Mouse (Mus musculus) forebrain, embryonic 13.5 days (tissue): Measurements from ENCODE around the gene 4930524B15Rik. TPM values are rescaled to one million over a fixed set of nuclear protein-coding genes. Genes with fewer than 3 reads are reported as not detected.

Experiments
- ATAC-seq: fragments of 200-750 bp; cut with Nextera tagmentation; 2 replicates; pipeline ENCODE4 v1.8.0; 2017
- H3K27ac ChIP-seq: fragments of 300-500 bp; sonication (generic); 2 replicates; pipeline ENCODE4 v1.5.1; 2015; ENCODE audit warnings: inconsistent platforms, mild to moderate bottlenecking, moderate library complexity
- H3K27me3 ChIP-seq: fragments of 300-500 bp; sonication (generic); 2 replicates; pipeline ENCODE4 v1.6.1; 2015; ENCODE audit warnings: mild to moderate bottlenecking, inconsistent platforms
- H3K36me3 ChIP-seq: fragments of 300-500 bp; sonication (generic); 2 replicates; pipeline ENCODE4 v1.6.1; 2015; ENCODE audit warnings: mild to moderate bottlenecking, inconsistent platforms; ENCODE audit not compliant: poor library complexity, severe bottlenecking
- H3K4me1 ChIP-seq: fragments of 300-500 bp; sonication (generic); 2 replicates; pipeline ENCODE4 v1.6.1; 2015; ENCODE audit warnings: inconsistent platforms
- H3K4me2 ChIP-seq: fragments of 300-500 bp; sonication (generic); 2 replicates; pipeline ENCODE4 v1.6.1; 2015; ENCODE audit warnings: inconsistent platforms, mild to moderate bottlenecking, moderate library complexity
- H3K4me3 ChIP-seq: fragments of 300-500 bp; sonication (generic); 2 replicates; pipeline ENCODE4 v1.5.1; 2015; ENCODE audit warnings: mild to moderate bottlenecking, inconsistent platforms
- H3K9ac ChIP-seq: fragments of 300-500 bp; sonication (generic); 2 replicates; pipeline ENCODE4 v1.6.1; 2015; ENCODE audit warnings: mild to moderate bottlenecking, inconsistent platforms
- H3K9me3 ChIP-seq: fragments of 300-500 bp; sonication (generic); replicated peaks from 2 replicates; pipeline ENCODE4 v1.6.1; 2016; ENCODE audit warnings: inconsistent platforms
- WGBS: fragments of 180-500 bp; shearing (Covaris S2); methylation state at CpG from one replicate; pipeline ENCODE4 v1.1.7; 2015; 5-methylcytosine and 5-hydroxymethylcytosine counted together
- polyA plus RNA-seq: library from polyadenylated mRNA; unstranded; fragments of >200 nt; fragmentation: Nextera tagmentation; extraction: Ambion mirVana; gene quantifications from 2 replicates; pipeline ENCODE4 v1.2.1, GENCODE M21; 2015

The 4930524B15Rik gene
- polyA plus RNA-seq, 1 experiment from 2014 or later: 0.10 TPM

DNA sequence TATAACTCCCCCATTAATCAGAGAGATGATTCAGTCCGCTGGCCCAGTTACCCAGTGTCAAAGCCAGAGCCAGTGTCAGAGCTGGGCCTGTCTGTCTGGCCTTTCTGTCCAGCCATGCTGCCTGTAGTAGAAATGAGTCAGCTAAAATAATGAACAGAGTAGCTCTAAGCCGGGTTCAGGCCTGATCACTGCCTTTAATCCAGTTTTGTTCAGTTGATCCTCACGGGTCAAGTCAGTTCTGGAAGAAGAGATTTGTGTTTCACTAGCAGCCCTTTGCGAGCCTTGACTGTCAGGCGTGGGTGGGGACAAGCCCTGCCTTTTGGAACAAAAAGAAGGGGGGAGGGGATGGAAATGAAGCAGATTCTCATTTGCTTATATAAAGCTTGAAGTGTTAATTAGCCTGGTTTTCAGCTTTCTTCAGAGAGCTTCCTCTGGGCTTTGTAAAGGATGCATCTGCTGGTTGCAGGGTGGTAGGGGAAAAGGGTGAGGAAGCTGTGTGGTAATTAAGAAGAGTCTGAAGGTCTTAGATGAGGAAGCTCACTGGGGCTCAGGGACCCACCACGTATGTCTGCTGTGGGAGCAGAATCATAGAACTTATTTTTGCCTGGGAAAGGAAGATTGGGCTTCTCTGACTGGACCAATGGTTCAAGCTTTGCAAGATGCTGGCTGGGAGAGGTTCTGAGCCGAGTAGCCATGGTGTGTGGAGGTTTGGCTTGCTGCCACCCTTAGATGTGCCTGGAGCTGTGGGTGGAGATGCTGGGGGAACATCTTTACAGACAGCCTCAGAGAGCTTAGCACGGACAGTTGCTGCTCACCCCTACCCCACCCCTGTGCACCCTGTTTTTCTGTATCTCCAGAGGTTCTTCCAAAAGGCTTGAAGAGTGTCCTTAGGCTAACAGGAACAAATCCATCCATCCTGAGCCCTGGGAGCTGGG is 54.9 kb downstream of the 4930524B15Rik start:
- peak overlapping the region; percentile 60 for H3K9ac ChIP-seq
- peak; percentile 80 for ATAC-seq
- peaks cover 57% of the 10 kb centered on the region for H3K36me3 ChIP-seq
- no peaks in the 10 kb centered on the region for H3K9me3 ChIP-seq
- peaks cover 91% of the 10 kb centered on the region for H3K4me1 ChIP-seq
- 13% methylated on average over 8 of the region's 8 CpGs for WGBS
- no peaks in the 10 kb centered on the region for H3K27me3 ChIP-seq
- peak overlapping the region; percentile 48 for H3K4me2 ChIP-seq
- H3K4me3 ChIP-seq: no peak overlapping the region
- peak overlapping the region; percentile 96 for H3K27ac ChIP-seq

GRCm38 (mm10) chr11:32026634-32027033 is 61.2 kb downstream of the 4930524B15Rik start:
- no peaks in the 10 kb centered on the region for H3K9me3 ChIP-seq
- peaks cover 38% of the 10 kb centered on the region; the same call in 1 of the 2 replicates for H3K36me3 ChIP-seq
- peak overlapping the region; percentile 17; the same call in 1 of the 2 replicates for H3K4me2 ChIP-seq
- peak overlapping the region; percentile 82 for H3K27ac ChIP-seq
- H3K4me3 ChIP-seq: no peak overlapping the region
- H3K9ac ChIP-seq: 0 out of 2 replicates have a peak overlapping the region, but pooled peaks have one; percentile 18
- H3K4me1 ChIP-seq: peaks cover 82% of the 10 kb centered on the region
- WGBS: 65% methylated on average over 5 of the region's 5 CpGs
- no peak for ATAC-seq
- H3K27me3 ChIP-seq: no peaks in the 10 kb centered on the region

DNA sequence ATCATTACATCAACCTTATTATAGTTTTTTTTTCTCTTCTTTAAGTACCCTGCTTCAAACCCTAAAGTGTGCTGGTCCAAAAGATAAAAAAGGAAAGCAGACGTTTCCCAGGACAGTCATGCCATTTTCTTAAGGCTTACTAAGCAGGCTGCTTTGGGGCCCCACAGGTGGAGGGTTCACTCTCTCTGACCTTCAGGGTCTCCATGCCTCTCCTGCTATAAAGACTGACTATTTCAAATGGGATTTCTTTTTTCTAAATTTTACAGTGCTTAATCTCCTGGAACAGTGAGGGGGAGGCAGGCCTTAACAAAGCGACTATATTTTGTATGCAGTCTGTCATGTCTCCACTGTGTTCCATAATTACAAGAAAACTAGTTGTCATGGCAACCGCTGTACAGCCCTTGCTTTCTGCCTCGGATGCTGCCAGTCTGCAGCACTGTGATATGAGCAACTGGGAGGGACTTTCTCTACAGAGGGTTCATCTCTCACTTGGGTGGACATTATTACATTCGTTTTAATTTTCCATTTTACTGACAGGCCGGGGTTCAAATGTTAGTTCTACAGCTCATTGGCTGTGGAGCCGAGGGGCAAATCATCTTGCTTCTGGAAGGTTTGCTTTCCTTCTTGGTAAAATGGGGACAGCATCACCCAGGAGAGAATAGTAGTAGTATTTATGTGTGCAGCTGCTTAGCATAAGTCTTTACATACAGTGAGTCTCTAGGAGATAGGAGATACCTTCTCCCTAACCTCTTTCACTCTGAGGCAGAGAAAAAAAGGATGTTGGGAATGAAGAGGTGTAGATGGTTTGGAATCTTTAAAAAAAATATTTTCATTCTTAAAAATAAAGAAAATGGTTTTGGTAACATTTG is 62.3 kb downstream of the 4930524B15Rik start:
- ATAC-seq: peak; percentile 96
- Histone ChIP-seq H3K27me3 (no peaks in the 10 kb centered on the region), H3K4me1 (peaks cover 85% of the 10 kb centered on the region), H3K4me2 (peak overlapping the region; percentile 36), H3K4me3 (no peak overlapping the region), H3K36me3 (peaks cover 28% of the 10 kb centered on the region; the same call in 1 of the 2 replicates), H3K27ac (peak overlapping the region; percentile 82), H3K9ac (peak overlapping the region; percentile 47), H3K9me3 (no peaks in the 10 kb centered on the region)
- 27% methylated on average over 7 of the region's 7 CpGs for WGBS

GRCm38 (mm10) chr11:32028605-32029004 is 63.2 kb downstream of the 4930524B15Rik start:
- peaks cover 24% of the 10 kb centered on the region; the same call in 1 of the 2 replicates for H3K36me3 ChIP-seq
- H3K4me1 ChIP-seq: peaks cover 82% of the 10 kb centered on the region
- H3K9ac ChIP-seq: no peak overlapping the region
- no peak for ATAC-seq
- WGBS: 88% methylated on average over 3 of the region's 3 CpGs
- H3K27me3 ChIP-seq: no peaks in the 10 kb centered on the region
- 0 out of 2 replicates have a peak overlapping the region, but pooled peaks have one; percentile 7 for H3K4me2 ChIP-seq
- no peak overlapping the region for H3K4me3 ChIP-seq
- no peaks in the 10 kb centered on the region for H3K9me3 ChIP-seq
- H3K27ac ChIP-seq: peak overlapping the region; percentile 77

Other genes with a start within 250 kb of the 4930524B15Rik start
- gene Cpeb4, start 93.4 kb upstream of the 4930524B15Rik start, polyA plus RNA-seq: 10.4 and 12.4 TPM in 2 replicates
- gene Nsg2, start 34.9 kb downstream of the 4930524B15Rik start, polyA plus RNA-seq: 358 and 394 TPM in 2 replicates
- gene Il9r, start 234.7 kb downstream of the 4930524B15Rik start, polyA plus RNA-seq: not detected in 2 replicates
- gene Snrnp25, start 239.8 kb downstream of the 4930524B15Rik start, polyA plus RNA-seq: 61.3 and 64.9 TPM in 2 replicates